Mouse (Mus musculus): ENCODE measurements around the gene Cbx6.

GRCm38 (mm10) chr15:79823588-79824280, 10.8 kb downstream of the Cbx6 start:
- TF ChIP-seq POLR2A (IDR thresholded peaks at IDR 0.05; ENCODE audit: low read depth, low read length) = no peak
- TF ChIP-seq CTCF (IDR thresholded peaks at IDR 0.05; ENCODE audit: extremely low read depth, insufficient read length, insufficient replicate concordance, low read depth, low read length) = no peak

Data from small intestine, adult 2 months (tissue).